Mouse (Mus musculus) embryonic facial prominence, embryonic 15.5 days (tissue): ENCODE measurements around the gene Per2. TPM values are rescaled to one million over a fixed set of nuclear protein-coding genes. Genes with fewer than 3 reads are reported as not detected.
A peak's percentile ranks its signal among the peaks of the same experiment; 100 is the strongest.
"Not testable (repeated sequence)": the region's sequence is repeated elsewhere in the genome, so short reads cannot be mapped to it uniquely, and the experiment has no call there.

ENCODE experiments used
- ATAC-seq: fragments of 200-750 bp; cut with Nextera tagmentation; 2 replicates; pipeline ENCODE4 v1.8.0; 2017; ENCODE audit warnings: low read depth, moderate TSS enrichment; ENCODE audit not compliant: insufficient number of reproducible peaks, low FRiP score, low TSS enrichment
- H3K27ac ChIP-seq: fragments of 300-500 bp; sonication (generic); replicated peaks from 2 replicates; pipeline ENCODE4 v1.5.1; 2015; ENCODE audit warnings: mild to moderate bottlenecking, inconsistent platforms
- H3K27me3 ChIP-seq: fragments of 300-500 bp; sonication (generic); 2 replicates; pipeline ENCODE4 v1.6.1; 2015; ENCODE audit warnings: inconsistent platforms
- H3K36me3 ChIP-seq: fragments of 300-500 bp; sonication (generic); 2 replicates; pipeline ENCODE4 v1.6.1; 2015; ENCODE audit warnings: mild to moderate bottlenecking, inconsistent platforms
- H3K4me1 ChIP-seq: fragments of 300-500 bp; sonication (generic); 2 replicates; pipeline ENCODE4 v1.6.1; 2015; ENCODE audit warnings: inconsistent platforms
- H3K4me2 ChIP-seq: fragments of 300-500 bp; sonication (generic); replicated peaks from 2 replicates; pipeline ENCODE4 v1.6.1; 2015; ENCODE audit warnings: mild to moderate bottlenecking, inconsistent platforms
- H3K4me3 ChIP-seq: fragments of 300-500 bp; sonication (generic); replicated peaks from 2 replicates; pipeline ENCODE4 v1.5.1; 2015; ENCODE audit warnings: mild to moderate bottlenecking, inconsistent platforms
- H3K9ac ChIP-seq: fragments of 300-500 bp; sonication (generic); 2 replicates; pipeline ENCODE4 v1.6.1; 2015; ENCODE audit warnings: inconsistent platforms
- H3K9me3 ChIP-seq: fragments of 300-500 bp; sonication (generic); replicated peaks from 2 replicates; pipeline ENCODE4 v1.6.1; 2016; ENCODE audit warnings: inconsistent platforms
- WGBS: fragments of 180-500 bp; shearing (Covaris S2); methylation state at CpG from one replicate; pipeline ENCODE4 v1.1.7; 2015; 5-methylcytosine and 5-hydroxymethylcytosine counted together
- polyA plus RNA-seq: library from polyadenylated mRNA; unstranded; fragments of >200 nt; fragmentation: Nextera tagmentation; extraction: Ambion mirVana; gene quantifications from 2 replicates; pipeline ENCODE4 v1.2.1, GENCODE M21; 2015

The Per2 gene
- polyA plus RNA-seq, 1 experiment from 2014 or later, result 4.4 TPM

GRCm38 (mm10) chr1:91483304-91484010 lies 24.3 kb upstream of the Per2 start:
- ATAC-seq, result peak; percentile 62; the same call in 1 of the 2 replicates
- Histone ChIP-seq H3K4me1 (no peaks in the 10 kb centered on the region), H3K9ac (no peak overlapping the region), H3K4me2 (no peak overlapping the region), H3K27me3 (no peaks in the 10 kb centered on the region), H3K4me3 (no peak overlapping the region), H3K36me3 (no peaks in the 10 kb centered on the region), H3K9me3 (no peaks in the 10 kb centered on the region), H3K27ac (no peak overlapping the region)
- WGBS, result 31% methylated on average over 10 of the region's 10 CpGs

GRCm38 (mm10) chr1:91482616-91483211 lies 23.6 kb upstream of the Per2 start:
- Histone ChIP-seq H3K4me3 (no peak overlapping the region), H3K27ac (no peak overlapping the region), H3K36me3 (no peaks in the 10 kb centered on the region), H3K9me3 (no peaks in the 10 kb centered on the region), H3K4me2 (no peak overlapping the region), H3K27me3 (no peaks in the 10 kb centered on the region), H3K4me1 (no peaks in the 10 kb centered on the region), H3K9ac (no peak overlapping the region)
- no peak for ATAC-seq
- 76% methylated on average over 7 of the region's 7 CpGs for WGBS

GRCm38 (mm10) chr1:91478958-91479357 lies 19.8 kb upstream of the Per2 start:
- no peak overlapping the region for H3K4me2 ChIP-seq
- H3K4me1 ChIP-seq, result no peaks in the 10 kb centered on the region
- H3K27me3 ChIP-seq, result no peaks in the 10 kb centered on the region
- H3K4me3 ChIP-seq, result no peak overlapping the region
- H3K9ac ChIP-seq, result no peak overlapping the region
- WGBS, result 91% methylated on average over 1 of the region's 1 CpGs
- H3K9me3 ChIP-seq, result no peaks in the 10 kb centered on the region
- H3K27ac ChIP-seq, result no peak overlapping the region
- no peak for ATAC-seq
- H3K36me3 ChIP-seq, result no peaks in the 10 kb centered on the region

- H3K4me1 ChIP-seq, H3K4me2 ChIP-seq, H3K9me3 ChIP-seq, ATAC-seq, H3K36me3 ChIP-seq, H3K27me3 ChIP-seq, H3K9ac ChIP-seq, H3K27ac ChIP-seq, H3K4me3 ChIP-seq: not testable (repeated sequence)
- WGBS, result 96% methylated on average over 11 of the region's 13 CpGs
Observed at GRCm38 (mm10) chr1:91478145-91478544, 19.0 kb upstream of the Per2 start.

- no peaks in the 10 kb centered on the region for H3K9me3 ChIP-seq
Observed at GRCm38 (mm10) chr1:91469888-91470419, 10.8 kb upstream of the Per2 start.

GRCm38 (mm10) chr1:91466186-91466585 lies 7.1 kb upstream of the Per2 start:
- H3K9ac ChIP-seq, result no peak overlapping the region
- ATAC-seq, result no peak
- no peak overlapping the region for H3K4me3 ChIP-seq
- H3K4me1 ChIP-seq, result peaks cover 3% of the 10 kb centered on the region; the same call in 1 of the 2 replicates
- WGBS, result 77% methylated on average over 6 of the region's 6 CpGs
- no peak overlapping the region for H3K4me2 ChIP-seq
- no peaks in the 10 kb centered on the region for H3K36me3 ChIP-seq
- H3K9me3 ChIP-seq, result no peaks in the 10 kb centered on the region
- no peak overlapping the region for H3K27ac ChIP-seq
- no peaks in the 10 kb centered on the region for H3K27me3 ChIP-seq

More at GRCm38 (mm10) chr1:91469888-91470419, 10.8 kb upstream of the Per2 start:
- H3K4me3 ChIP-seq, result no peak overlapping the region
- peaks cover 3% of the 10 kb centered on the region; the same call in 1 of the 2 replicates for H3K4me1 ChIP-seq
- no peak for ATAC-seq
- no peaks in the 10 kb centered on the region for H3K36me3 ChIP-seq
- WGBS, result 80% methylated on average over 4 of the region's 4 CpGs
- no peak overlapping the region for H3K4me2 ChIP-seq
- H3K9ac ChIP-seq, result no peak overlapping the region
- H3K27ac ChIP-seq, result no peak overlapping the region
- H3K27me3 ChIP-seq, result no peaks in the 10 kb centered on the region

- Histone ChIP-seq H3K27ac (no peak overlapping the region), H3K9me3 (no peaks in the 10 kb centered on the region), H3K4me1 (peaks cover 5% of the 10 kb centered on the region), H3K27me3 (no peaks in the 10 kb centered on the region), H3K4me3 (no peak overlapping the region), H3K4me2 (no peak overlapping the region), H3K9ac (no peak overlapping the region), H3K36me3 (no peaks in the 10 kb centered on the region)
- 0% methylated on average over 1 of the region's 1 CpGs for WGBS
- no peak for ATAC-seq
Observed at GRCm38 (mm10) chr1:91465244-91465643, 6.1 kb upstream of the Per2 start.

- H3K36me3 ChIP-seq, result no peaks in the 10 kb centered on the region
- no peaks in the 10 kb centered on the region for H3K9me3 ChIP-seq
- H3K27me3 ChIP-seq, result no peaks in the 10 kb centered on the region
- 49% methylated on average over 5 of the region's 5 CpGs for WGBS
- no peak overlapping the region for H3K4me3 ChIP-seq
- no peak overlapping the region for H3K27ac ChIP-seq
- H3K9ac ChIP-seq, result no peak overlapping the region
- ATAC-seq, result no peak
- peaks cover 13% of the 10 kb centered on the region for H3K4me1 ChIP-seq
- H3K4me2 ChIP-seq, result no peak overlapping the region
Observed at GRCm38 (mm10) chr1:91464436-91464835, 5.3 kb upstream of the Per2 start.

GRCm38 (mm10) chr1:91463336-91463995 lies 4.3 kb upstream of the Per2 start:
- Histone ChIP-seq H3K4me1 (peaks cover 17% of the 10 kb centered on the region), H3K36me3 (no peaks in the 10 kb centered on the region), H3K9ac (no peak overlapping the region), H3K9me3 (no peaks in the 10 kb centered on the region), H3K4me2 (no peak overlapping the region), H3K27ac (no peak overlapping the region), H3K27me3 (no peaks in the 10 kb centered on the region), H3K4me3 (no peak overlapping the region)
- ATAC-seq, result no peak
- WGBS, result 83% methylated on average over 13 of the region's 13 CpGs

- Histone ChIP-seq H3K4me1 (peaks cover 35% of the 10 kb centered on the region), H3K36me3 (no peaks in the 10 kb centered on the region), H3K27me3 (no peaks in the 10 kb centered on the region), H3K4me2 (no peak overlapping the region), H3K27ac (no peak overlapping the region), H3K9ac (no peak overlapping the region), H3K4me3 (no peak overlapping the region), H3K9me3 (no peaks in the 10 kb centered on the region)
- WGBS, result 28% methylated on average over 4 of the region's 4 CpGs
- ATAC-seq, result no peak
Observed at GRCm38 (mm10) chr1:91460564-91460963, 1.4 kb upstream of the Per2 start.

- ATAC-seq, result no peak
- Histone ChIP-seq H3K4me2 (peak overlapping the region; percentile 79), H3K4me1 (peaks cover 38% of the 10 kb centered on the region), H3K27ac (0 out of 2 replicates have a peak overlapping the region, but pooled peaks have one; percentile 14), H3K4me3 (peak overlapping the region; percentile 76), H3K9ac (no peak overlapping the region), H3K27me3 (no peaks in the 10 kb centered on the region), H3K9me3 (no peaks in the 10 kb centered on the region), H3K36me3 (no peaks in the 10 kb centered on the region)
- WGBS, result 38% methylated on average over 7 of the region's 7 CpGs
Observed at GRCm38 (mm10) chr1:91460069-91460468, 945 bp upstream of the Per2 start.
